Mouse (Mus musculus): ENCODE results near the gene E330009J07Rik. TPM values are rescaled to one million over a fixed set of nuclear protein-coding genes. Genes with fewer than 3 reads are reported as not detected.

E330009J07Rik gene
- 4.1 and 6.6 TPM in 2 replicates for total RNA-seq (2017)

GRCm38 (mm10) chr6:40436047-40436483 lies at the start of gene E330009J07Rik:
Gene E330009J07Rik (minus strand): TSS chr6:40436135.
- ATAC-seq (replicated peaks; ENCODE audit: low read depth, poor library complexity, severe bottlenecking), result peak; percentile 80

GRCm38 (mm10) chr6:40482318-40482717 lies 46.4 kb upstream of the E330009J07Rik start:
- no peak for ATAC-seq (replicated peaks; ENCODE audit: low read depth, poor library complexity, severe bottlenecking)

GRCm38 (mm10) chr6:40479705-40480104 lies 43.8 kb upstream of the E330009J07Rik start:
- ATAC-seq (replicated peaks; ENCODE audit: low read depth, poor library complexity, severe bottlenecking), result 0 out of 2 replicates have a peak, but pooled peaks have one; percentile 50

- ATAC-seq (replicated peaks; ENCODE audit: low read depth, poor library complexity, severe bottlenecking), result no peak
These were observed 40.2 kb upstream of the E330009J07Rik start for GRCm38 (mm10) chr6:40476132-40476531.

GRCm38 (mm10) chr6:40471720-40472010 lies 35.7 kb upstream of the E330009J07Rik start:
- no peak for ATAC-seq (replicated peaks; ENCODE audit: low read depth, poor library complexity, severe bottlenecking)

- peak; percentile 98 for ATAC-seq (replicated peaks; ENCODE audit: low read depth, poor library complexity, severe bottlenecking)
These were observed 35.2 kb upstream of the E330009J07Rik start, which contains the start of gene Ssbp1 for GRCm38 (mm10) chr6:40470916-40471719. Gene Ssbp1 (plus strand): TSS chr6:40471352.

- ATAC-seq (replicated peaks; ENCODE audit: low read depth, poor library complexity, severe bottlenecking), result peak; percentile 87
These were observed 29.8 kb upstream of the E330009J07Rik start for GRCm38 (mm10) chr6:40465710-40466109.

- peak; percentile 76; the same call in 1 of the 2 replicates for ATAC-seq (replicated peaks; ENCODE audit: low read depth, poor library complexity, severe bottlenecking)
These were observed 18.6 kb upstream of the E330009J07Rik start for GRCm38 (mm10) chr6:40454436-40455041.

GRCm38 (mm10) chr6:40448626-40449025 lies 12.7 kb upstream of the E330009J07Rik start:
- no peak for ATAC-seq (replicated peaks; ENCODE audit: low read depth, poor library complexity, severe bottlenecking)

GRCm38 (mm10) chr6:40443281-40443928 lies 7.5 kb upstream of the E330009J07Rik start:
- ATAC-seq (replicated peaks; ENCODE audit: low read depth, poor library complexity, severe bottlenecking), result peak; percentile 37

GRCm38 (mm10) chr6:40441755-40442154 lies 5.8 kb upstream of the E330009J07Rik start:
- ATAC-seq (replicated peaks; ENCODE audit: low read depth, poor library complexity, severe bottlenecking), result no peak

- no peak for ATAC-seq (replicated peaks; ENCODE audit: low read depth, poor library complexity, severe bottlenecking)
These were observed 5.3 kb upstream of the E330009J07Rik start for GRCm38 (mm10) chr6:40441276-40441675.

- 0 out of 2 replicates have a peak, but pooled peaks have one; percentile 15 for ATAC-seq (replicated peaks; ENCODE audit: low read depth, poor library complexity, severe bottlenecking)
These were observed 3.8 kb upstream of the E330009J07Rik start for GRCm38 (mm10) chr6:40439731-40440130.

GRCm38 (mm10) chr6:40438936-40439335 lies 3.0 kb upstream of the E330009J07Rik start, which contains the start of gene Wee2:
Gene Wee2 (plus strand): TSS chr6:40439088.
- ATAC-seq (replicated peaks; ENCODE audit: low read depth, poor library complexity, severe bottlenecking), result no peak

GRCm38 (mm10) chr6:40435151-40436046 lies 536 bp downstream of the E330009J07Rik start:
- peak; percentile 49 for ATAC-seq (replicated peaks; ENCODE audit: low read depth, poor library complexity, severe bottlenecking)

GRCm38 (mm10) chr6:40434697-40435096 lies 1.2 kb downstream of the E330009J07Rik start:
- ATAC-seq (replicated peaks; ENCODE audit: low read depth, poor library complexity, severe bottlenecking), result no peak

- ATAC-seq (replicated peaks; ENCODE audit: low read depth, poor library complexity, severe bottlenecking), result no peak
These were observed 3.3 kb downstream of the E330009J07Rik start for GRCm38 (mm10) chr6:40432346-40433275.

GRCm38 (mm10) chr6:40431812-40432211 lies 4.1 kb downstream of the E330009J07Rik start:
- no peak for ATAC-seq (replicated peaks; ENCODE audit: low read depth, poor library complexity, severe bottlenecking)

- no peak for ATAC-seq (replicated peaks; ENCODE audit: low read depth, poor library complexity, severe bottlenecking)
These were observed 4.6 kb downstream of the E330009J07Rik start for GRCm38 (mm10) chr6:40431356-40431755.

Data from common myeloid progenitor, adult 5-6 weeks (primary cell).